Mouse (Mus musculus) lung, postnatal 0 days (tissue): ENCODE data around the gene Upk3a. TPM values are rescaled to one million over a fixed set of nuclear protein-coding genes. Genes with fewer than 3 reads are reported as not detected.

ENCODE experiments used
- ATAC-seq: fragments of 200-750 bp; cut with Nextera tagmentation; 2 replicates; pipeline ENCODE4 v1.8.0; 2017; ENCODE audit warnings: moderate library complexity
- DNase-seq: peaks from one replicate; pipeline ENCODE4 v3.0.0-alpha.2; 2016; ENCODE audit warnings: low spot score
- H3K27ac ChIP-seq: fragments of 300-500 bp; sonication (generic); 2 replicates; pipeline ENCODE4 v1.5.1; 2014; ENCODE audit warnings: antibody characterized with exemption, mild to moderate bottlenecking, low read length, mixed read lengths
- H3K27me3 ChIP-seq: fragments of 300-500 bp; sonication (generic); replicated peaks from 2 replicates; pipeline ENCODE4 v1.6.1; 2014; ENCODE audit warnings: low read length, mixed read lengths; ENCODE audit not compliant: insufficient read depth
- H3K36me3 ChIP-seq: fragments of 300-500 bp; sonication (generic); 2 replicates; pipeline ENCODE4 v1.6.1; 2014; ENCODE audit warnings: low read length, mixed read lengths; ENCODE audit not compliant: insufficient read depth
- H3K4me1 ChIP-seq: fragments of 300-500 bp; sonication (generic); 2 replicates; pipeline ENCODE4 v1.6.1; 2014; ENCODE audit warnings: antibody characterized with exemption, low read depth, low read length, mixed read lengths; ENCODE audit not compliant: insufficient read depth
- H3K4me2 ChIP-seq: fragments of 300-500 bp; sonication (generic); replicated peaks from 2 replicates; pipeline ENCODE4 v1.6.1; 2014; ENCODE audit warnings: low read depth, mild to moderate bottlenecking, low read length, moderate library complexity, mixed read lengths
- H3K4me3 ChIP-seq: fragments of 300-500 bp; sonication (generic); 2 replicates; pipeline ENCODE4 v1.5.1; 2014; ENCODE audit warnings: low read depth, low read length
- H3K9ac ChIP-seq: fragments of 300-500 bp; sonication (generic); replicated peaks from 2 replicates; pipeline ENCODE4 v1.6.1; 2014; ENCODE audit warnings: low read depth, mild to moderate bottlenecking
- H3K9me3 ChIP-seq: fragments of 300-500 bp; sonication (generic); 2 replicates; pipeline ENCODE4 v1.6.1; 2016; ENCODE audit warnings: low read length, mixed read lengths
- CTCF ChIP-seq: IDR thresholded peaks from 2 replicates; pipeline ENCODE4 v1.5.1; 2016; ENCODE audit warnings: antibody characterized with exemption, mild to moderate bottlenecking
- EP300 ChIP-seq: IDR thresholded peaks from 2 replicates; pipeline ENCODE4 v1.6.1; 2016; ENCODE audit warnings: antibody characterized with exemption, mild to moderate bottlenecking, control low read depth
- WGBS: fragments of 180-500 bp; shearing (Covaris S2); extraction: QIAGEN DNeasy Blood & Tissue Kit; methylation state at CpG from one replicate; pipeline ENCODE4 v1.1.7; 2014; 5-methylcytosine and 5-hydroxymethylcytosine counted together
- polyA plus RNA-seq: library from polyadenylated mRNA; unstranded; fragments of >200 nt; fragmentation: Nextera tagmentation; extraction: Ambion mirVana; gene quantifications from 2 replicates; pipeline ENCODE4 v1.2.1, GENCODE M21; 2015

Upk3a gene
- polyA plus RNA-seq, 1 experiment from 2014 or later: 41.0 TPM

DNA sequence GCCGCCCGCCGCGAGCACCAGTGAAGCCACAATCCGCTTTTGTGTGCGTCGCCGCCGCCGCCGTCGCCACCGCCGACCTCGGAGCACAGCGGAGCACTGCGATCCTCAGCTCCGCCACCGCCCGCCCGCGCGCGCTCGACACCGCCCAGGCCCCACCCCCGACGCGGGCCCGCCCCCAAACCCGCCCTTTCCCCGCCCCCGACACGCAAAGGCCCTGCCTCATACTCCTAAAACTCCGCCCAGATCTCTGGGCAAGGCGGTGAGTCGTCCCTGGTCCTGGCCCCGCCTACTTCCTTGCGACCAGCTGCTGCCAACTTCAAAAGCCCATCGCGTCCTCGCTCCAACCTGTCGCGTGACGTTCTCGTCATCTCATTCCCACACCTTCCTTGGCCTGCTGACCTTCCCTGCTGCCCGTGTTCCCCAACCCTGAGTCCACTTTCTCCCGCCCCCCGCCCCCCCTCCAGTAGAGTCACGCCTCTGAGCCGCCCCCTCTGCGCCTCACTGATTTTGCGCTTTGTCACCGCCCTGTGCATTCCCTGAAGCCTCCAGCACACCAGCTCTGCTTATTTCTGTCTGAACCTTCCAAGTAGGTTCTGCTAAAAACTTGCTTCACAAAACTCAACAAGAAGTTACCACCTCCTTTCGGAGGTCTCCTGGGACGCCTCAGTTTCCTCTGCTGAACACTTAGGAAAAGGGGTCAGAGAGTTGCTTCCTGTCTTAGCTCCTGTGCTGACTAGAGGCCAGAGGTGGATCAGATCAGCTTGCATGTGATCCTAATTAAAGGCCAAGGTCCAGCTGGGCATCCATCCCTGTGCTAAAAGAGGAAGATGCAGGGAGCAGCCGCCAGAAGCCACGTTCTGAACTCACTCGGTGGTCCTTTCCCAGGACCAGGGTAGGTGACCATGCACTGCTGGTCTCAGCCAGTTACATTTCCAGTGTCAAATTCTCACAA lies 28.8 kb upstream of the Upk3a start, which contains the start of gene 5031439G07Rik:
Gene 5031439G07Rik, minus strand, starts transcription at position 678 of the 952 bp plus-strand sequence.
- Histone ChIP-seq H3K27ac (peak within 1 kb of the TSS; percentile 81), H3K27me3 (no peaks in the 10 kb centered on the region), H3K36me3 (no peaks in the 10 kb centered on the region), H3K4me1 (peaks cover 10% of the 10 kb centered on the region; the same call in 1 of the 2 replicates), H3K9ac (peak within 1 kb of the TSS; percentile 70), H3K4me3 (peak within 1 kb of the TSS; percentile 64), H3K9me3 (no peaks in the 10 kb centered on the region), H3K4me2 (peak within 1 kb of the TSS; percentile 84)
- WGBS: 2% methylated on average over 50 of the region's 59 CpGs
- ATAC-seq (peak; percentile 96), DNase-seq (peak; percentile 100)
- TF ChIP-seq EP300 (no peak), CTCF (no peak)

DNA sequence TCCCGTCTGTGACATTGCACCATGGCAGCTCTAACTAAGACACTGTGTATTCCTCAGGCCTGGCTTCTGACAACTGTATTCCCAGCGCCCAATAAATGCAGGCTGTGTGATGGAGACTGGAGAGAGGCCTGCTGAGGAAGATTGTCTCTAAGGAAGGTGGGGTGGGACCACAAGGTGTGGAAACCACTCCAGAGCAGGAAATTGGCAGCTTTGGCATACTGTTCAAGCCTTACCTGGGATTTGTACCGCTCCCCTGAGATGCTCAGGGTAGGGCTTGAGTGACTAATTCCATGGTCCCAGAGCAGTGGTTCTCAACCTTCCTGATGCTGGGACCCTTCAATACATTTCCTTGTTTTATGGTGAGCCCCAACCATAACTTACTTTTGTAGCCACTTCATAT lies 27.8 kb upstream of the Upk3a start:
- 79% methylated on average over 3 of the region's 3 CpGs for WGBS
- TF ChIP-seq CTCF: no peak
- Histone ChIP-seq H3K4me3 (no peak overlapping the region), H3K4me1 (peaks cover 10% of the 10 kb centered on the region; the same call in 1 of the 2 replicates), H3K4me2 (no peak overlapping the region), H3K9me3 (no peaks in the 10 kb centered on the region), H3K36me3 (no peaks in the 10 kb centered on the region), H3K27ac (no peak overlapping the region), H3K27me3 (no peaks in the 10 kb centered on the region), H3K9ac (no peak overlapping the region)
- no peak for ATAC-seq
- DNase-seq: no peak

DNA sequence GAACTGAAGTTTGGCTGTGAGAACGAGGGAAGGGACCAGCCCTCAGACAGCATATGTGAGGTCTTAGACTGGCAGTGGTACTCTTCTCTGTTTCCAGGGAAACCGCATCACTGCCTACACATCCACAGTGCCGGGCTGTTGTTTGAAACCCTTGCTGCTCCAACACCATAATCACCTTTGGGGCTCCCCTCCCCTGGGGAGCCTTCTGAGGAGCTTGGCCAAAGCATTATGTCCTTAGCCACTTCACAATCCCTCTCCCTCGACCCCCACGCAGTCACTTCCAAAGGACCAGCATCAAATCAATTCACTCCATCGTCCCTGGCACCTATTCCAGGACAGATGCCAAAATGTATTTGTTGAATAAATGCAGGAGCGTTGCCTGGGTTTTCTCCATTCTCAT lies 27.2 kb upstream of the Upk3a start:
- DNase-seq: no peak
- TF ChIP-seq EP300 (no peak), CTCF (no peak)
- no peaks in the 10 kb centered on the region for H3K9me3 ChIP-seq

DNA sequence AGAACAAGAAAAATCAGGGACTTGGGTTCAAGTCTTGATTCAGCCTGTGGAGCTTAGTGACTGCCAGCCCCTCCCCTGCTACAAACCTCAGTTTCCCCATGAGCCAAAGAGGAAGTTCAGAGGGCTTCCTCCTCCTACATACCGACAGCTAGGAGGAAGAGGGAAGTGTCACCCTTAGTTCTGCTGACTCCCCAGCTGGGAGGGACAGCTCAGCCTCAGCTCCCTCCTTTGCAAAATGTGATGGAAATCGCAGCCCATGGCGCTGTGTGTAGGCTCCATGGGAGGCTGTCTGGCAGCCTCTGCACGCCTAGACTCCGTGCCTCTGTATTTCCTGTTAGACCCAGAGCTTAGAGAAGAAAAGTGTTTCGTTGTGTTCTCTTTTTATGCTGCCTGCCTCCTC lies 22.4 kb upstream of the Upk3a start:
- 7% methylated on average over 6 of the region's 6 CpGs for WGBS
- no peaks in the 10 kb centered on the region for H3K27me3 ChIP-seq
- H3K9me3 ChIP-seq: no peaks in the 10 kb centered on the region
- DNase-seq (peak; percentile 16), ATAC-seq (peak; percentile 25; the same call in 1 of the 2 replicates)
- no peak overlapping the region for H3K4me2 ChIP-seq
- H3K4me3 ChIP-seq: no peak overlapping the region
- H3K9ac ChIP-seq: no peak overlapping the region
- H3K36me3 ChIP-seq: no peaks in the 10 kb centered on the region
- TF ChIP-seq EP300 (no peak), CTCF (no peak)
- no peaks in the 10 kb centered on the region for H3K4me1 ChIP-seq
- no peak overlapping the region for H3K27ac ChIP-seq

More for the DNA sequence above, 27.2 kb upstream of the Upk3a start:
- Histone ChIP-seq H3K4me3 (no peak overlapping the region), H3K27me3 (no peaks in the 10 kb centered on the region), H3K27ac (no peak overlapping the region), H3K9ac (no peak overlapping the region), H3K36me3 (no peaks in the 10 kb centered on the region), H3K4me2 (no peak overlapping the region), H3K4me1 (peaks cover 10% of the 10 kb centered on the region; the same call in 1 of the 2 replicates)
- no peak for ATAC-seq
- WGBS: 60% methylated on average over 7 of the region's 7 CpGs

DNA sequence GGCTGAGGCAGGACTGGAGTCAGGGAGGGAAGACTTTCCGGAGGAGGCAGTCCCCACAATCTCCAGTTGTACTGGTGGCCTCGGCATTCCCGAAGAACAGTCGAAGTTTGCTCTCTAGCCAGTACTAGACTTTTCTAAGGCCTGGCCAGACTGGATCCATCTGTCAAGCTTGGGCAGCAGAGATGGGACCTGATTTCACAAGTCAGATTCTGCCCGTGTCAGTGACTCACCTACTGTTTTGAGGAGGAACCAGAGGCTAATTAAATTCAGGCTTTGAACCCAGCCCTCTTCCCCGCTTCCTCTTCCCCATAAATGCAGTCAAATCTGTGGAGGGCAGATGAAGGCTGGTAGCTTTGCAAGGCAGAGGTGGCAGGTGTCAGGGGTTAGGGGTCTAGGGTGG lies 21.9 kb upstream of the Upk3a start:
- WGBS: 42% methylated on average over 6 of the region's 6 CpGs
- TF ChIP-seq EP300 (no peak), CTCF (no peak)
- no peak overlapping the region for H3K4me2 ChIP-seq
- no peak overlapping the region for H3K27ac ChIP-seq
- DNase-seq (peak; percentile 33), ATAC-seq (no peak)
- H3K27me3 ChIP-seq: no peaks in the 10 kb centered on the region
- no peaks in the 10 kb centered on the region for H3K4me1 ChIP-seq
- no peak overlapping the region for H3K9ac ChIP-seq
- H3K4me3 ChIP-seq: no peak overlapping the region
- no peaks in the 10 kb centered on the region for H3K9me3 ChIP-seq
- H3K36me3 ChIP-seq: no peaks in the 10 kb centered on the region

DNA sequence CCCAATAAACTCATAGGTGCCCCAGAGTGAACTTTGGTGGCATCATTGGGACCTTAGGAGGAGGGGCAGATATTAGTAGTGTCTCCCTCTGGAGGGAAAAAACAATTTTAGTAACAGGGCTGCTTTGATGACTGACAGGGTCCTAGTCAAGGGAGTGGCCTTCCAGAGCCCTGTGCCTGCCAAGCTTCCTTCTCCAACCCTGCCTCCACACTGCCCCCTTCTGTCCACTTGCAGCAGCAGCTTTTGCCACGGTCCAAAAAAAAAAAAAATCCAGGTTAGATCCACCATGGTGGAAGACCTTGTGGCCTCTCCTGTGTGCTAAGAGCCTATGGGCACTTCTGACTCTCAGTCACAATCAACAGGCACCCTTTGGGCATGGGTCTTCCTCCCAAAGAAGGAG lies 21.0 kb upstream of the Upk3a start:
- Histone ChIP-seq H3K4me2 (no peak overlapping the region), H3K9ac (no peak overlapping the region), H3K27me3 (no peaks in the 10 kb centered on the region), H3K27ac (no peak overlapping the region), H3K9me3 (no peaks in the 10 kb centered on the region), H3K4me3 (no peak overlapping the region), H3K36me3 (no peaks in the 10 kb centered on the region), H3K4me1 (no peaks in the 10 kb centered on the region)
- 20% methylated on average over 1 of the region's 1 CpGs for WGBS
- TF ChIP-seq EP300 (no peak), CTCF (peak; percentile 78)
- DNase-seq: peak; percentile 88
- ATAC-seq: peak; percentile 50
